Mouse (Mus musculus) hindbrain, embryonic 12.5 days (tissue): ENCODE measurements around the gene Cnfn. TPM values are rescaled to one million over a fixed set of nuclear protein-coding genes. Genes with fewer than 3 reads are reported as not detected.
"Not testable (repeated sequence)": the region's sequence is repeated elsewhere in the genome, so short reads cannot be mapped to it uniquely, and the experiment has no call there.

Experiments
- ATAC-seq: fragments of 200-750 bp; cut with Nextera tagmentation; 2 replicates; pipeline ENCODE4 v1.8.0; 2017; ENCODE audit warnings: moderate TSS enrichment; ENCODE audit not compliant: low FRiP score
- H3K27ac ChIP-seq: fragments of 300-500 bp; sonication (generic); 2 replicates; pipeline ENCODE4 v1.5.1; 2016; ENCODE audit warnings: mild to moderate bottlenecking
- H3K27me3 ChIP-seq: fragments of 300-500 bp; sonication (generic); 2 replicates; pipeline ENCODE4 v1.6.1; 2016; ENCODE audit warnings: mild to moderate bottlenecking
- H3K36me3 ChIP-seq: fragments of 300-500 bp; sonication (generic); 2 replicates; pipeline ENCODE4 v1.6.1; 2016; ENCODE audit warnings: mild to moderate bottlenecking
- H3K4me1 ChIP-seq: fragments of 300-500 bp; sonication (generic); 2 replicates; pipeline ENCODE4 v1.6.1; 2016
- H3K4me2 ChIP-seq: fragments of 300-500 bp; sonication (generic); replicated peaks from 2 replicates; pipeline ENCODE4 v1.6.1; 2016; ENCODE audit warnings: mild to moderate bottlenecking
- H3K4me3 ChIP-seq: fragments of 300-500 bp; sonication (generic); 2 replicates; pipeline ENCODE4 v1.5.1; 2016; ENCODE audit warnings: mild to moderate bottlenecking
- H3K9ac ChIP-seq: fragments of 300-500 bp; sonication (generic); 2 replicates; pipeline ENCODE4 v1.6.1; 2016; ENCODE audit warnings: mild to moderate bottlenecking, moderate library complexity
- H3K9me3 ChIP-seq: fragments of 300-500 bp; sonication (generic); replicated peaks from 2 replicates; pipeline ENCODE4 v1.6.1; 2016; ENCODE audit warnings: mild to moderate bottlenecking
- WGBS: fragments of 180-500 bp; shearing (Covaris S2); methylation state at CpG from one replicate; pipeline ENCODE4 v1.1.7; 2016; 5-methylcytosine and 5-hydroxymethylcytosine counted together
- polyA plus RNA-seq: library from polyadenylated mRNA; unstranded; fragments of >200 nt; fragmentation: Nextera tagmentation; extraction: Ambion mirVana; gene quantifications from 2 replicates; pipeline ENCODE4 v1.2.1, GENCODE M21; 2016

Cnfn gene
- not detected in 2 replicates for polyA plus RNA-seq

DNA sequence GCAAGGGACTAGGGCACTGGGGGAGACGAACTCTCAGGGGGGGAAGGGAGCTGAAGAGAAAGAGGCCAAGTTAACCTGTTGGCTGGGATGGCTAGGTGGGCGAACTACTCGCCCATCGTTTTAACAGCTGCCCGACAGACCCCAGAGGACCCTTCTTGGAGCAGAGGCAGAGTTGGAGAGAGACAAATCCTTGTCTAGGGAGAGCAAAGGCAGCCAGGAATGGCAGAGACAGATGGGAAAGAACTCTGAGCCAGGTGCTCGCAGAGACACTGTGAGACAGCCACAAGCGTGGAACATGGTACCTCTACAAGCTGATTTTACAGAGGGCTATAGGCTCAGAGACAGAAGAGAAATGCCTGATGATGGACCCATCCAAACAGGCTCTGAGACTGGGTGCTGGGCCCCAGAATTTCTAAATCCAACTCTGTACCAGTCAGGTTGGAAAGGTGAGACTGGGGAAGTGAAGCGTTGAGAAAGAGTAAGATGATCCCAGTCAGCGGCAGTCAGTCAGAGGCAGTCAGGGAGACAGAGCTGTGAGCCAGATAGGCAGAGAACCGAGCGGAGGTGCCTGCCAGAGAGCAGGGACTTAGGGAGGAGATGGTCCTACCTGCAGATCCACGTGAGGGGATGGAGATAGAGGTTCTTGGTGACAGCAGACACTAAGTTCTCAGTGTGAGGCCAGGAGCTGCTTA lies at the start of gene Cnfn:
Cnfn (minus strand) TSS at position 667 of the 692 bp plus-strand sequence.
- peaks cover 30% of the 10 kb centered on the region for H3K4me1 ChIP-seq
- WGBS: 46% methylated on average over 12 of the region's 12 CpGs
- H3K4me3 ChIP-seq: no peak within 1 kb of the TSS
- H3K9ac ChIP-seq: no peak within 1 kb of the TSS
- ATAC-seq: no peak
- no peaks in the 10 kb centered on the region for H3K9me3 ChIP-seq
- H3K36me3 ChIP-seq: peaks cover 3% of the 10 kb centered on the region; the same call in 1 of the 2 replicates
- peaks cover 43% of the 10 kb centered on the region for H3K27me3 ChIP-seq
- no peak within 1 kb of the TSS for H3K27ac ChIP-seq
- no peak within 1 kb of the TSS for H3K4me2 ChIP-seq

DNA sequence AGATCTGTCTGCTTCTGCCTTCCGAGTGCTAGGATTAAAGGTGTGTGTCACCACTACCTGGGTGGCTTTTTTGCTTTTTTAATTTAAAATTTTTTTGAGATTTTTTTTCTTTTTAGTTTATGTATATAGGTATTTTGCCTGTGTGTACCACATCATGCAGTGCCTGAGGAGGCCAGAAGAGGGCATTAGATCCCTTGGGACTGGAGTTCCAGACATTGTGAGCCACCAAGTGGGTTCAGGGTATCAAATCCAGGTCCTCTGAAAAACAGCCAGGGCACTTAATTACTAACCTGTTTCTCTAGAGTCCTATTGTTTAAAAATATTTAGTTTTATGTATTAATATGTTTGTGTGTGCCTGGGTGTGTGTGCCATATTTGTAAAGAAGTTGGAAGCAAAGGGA lies 48.1 kb upstream of the Cnfn start:
- no peak for ATAC-seq
- peaks cover 2% of the 10 kb centered on the region; the same call in 1 of the 2 replicates for H3K4me1 ChIP-seq
- H3K9me3 ChIP-seq: no peaks in the 10 kb centered on the region
- no peaks in the 10 kb centered on the region for H3K36me3 ChIP-seq
- H3K4me2 ChIP-seq: no peak overlapping the region
- H3K9ac ChIP-seq: no peak overlapping the region
- no peak overlapping the region for H3K27ac ChIP-seq
- 66% methylated on average over 1 of the region's 1 CpGs for WGBS
- H3K4me3 ChIP-seq: no peak overlapping the region
- peaks cover 7% of the 10 kb centered on the region; the same call in 1 of the 2 replicates for H3K27me3 ChIP-seq

DNA sequence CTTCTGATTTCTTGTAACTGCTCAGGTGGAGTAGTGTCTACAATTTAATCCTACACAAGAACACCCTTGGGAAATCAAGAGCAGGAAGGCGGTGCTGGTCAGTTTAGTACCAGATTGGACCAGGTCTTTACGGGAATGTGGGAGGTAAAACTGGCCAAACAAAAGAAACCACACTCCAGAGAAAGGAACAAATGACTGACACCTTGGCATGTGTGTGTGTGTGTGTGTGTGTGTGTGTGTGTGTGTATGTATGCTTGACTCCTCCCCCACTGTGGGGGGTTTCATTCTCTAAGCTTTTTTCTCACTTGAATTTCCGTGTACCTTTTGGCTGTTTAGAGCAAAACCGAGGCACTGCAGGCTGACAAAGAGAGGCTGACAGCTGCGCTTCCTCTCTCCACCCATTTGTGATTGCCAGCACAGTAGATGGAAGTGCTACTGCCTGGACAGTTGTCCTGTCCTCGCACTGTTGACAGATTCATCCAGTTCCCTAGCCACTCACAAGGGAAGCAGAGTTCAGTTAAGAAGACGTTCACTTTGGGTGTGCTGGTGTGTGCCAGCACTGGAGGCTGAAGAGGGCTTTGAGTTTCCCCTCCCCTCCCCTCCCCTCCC lies 43.4 kb upstream of the Cnfn start, which contains the start of gene Cxcl17:
Cxcl17 (minus strand) TSS at position 54 of the 609 bp plus-strand sequence.
- ATAC-seq: no peak
- Histone ChIP-seq H3K36me3 (no peaks in the 10 kb centered on the region), H3K27ac (no peak within 1 kb of the TSS), H3K4me2 (no peak within 1 kb of the TSS), H3K9me3 (no peaks in the 10 kb centered on the region), H3K4me1 (0 out of 2 replicates have a peak, but pooled peaks cover 2% of the 10 kb centered on the region), H3K4me3 (no peak within 1 kb of the TSS), H3K9ac (no peak within 1 kb of the TSS), H3K27me3 (no peaks in the 10 kb centered on the region)
- 36% methylated on average over 7 of the region's 7 CpGs for WGBS

DNA sequence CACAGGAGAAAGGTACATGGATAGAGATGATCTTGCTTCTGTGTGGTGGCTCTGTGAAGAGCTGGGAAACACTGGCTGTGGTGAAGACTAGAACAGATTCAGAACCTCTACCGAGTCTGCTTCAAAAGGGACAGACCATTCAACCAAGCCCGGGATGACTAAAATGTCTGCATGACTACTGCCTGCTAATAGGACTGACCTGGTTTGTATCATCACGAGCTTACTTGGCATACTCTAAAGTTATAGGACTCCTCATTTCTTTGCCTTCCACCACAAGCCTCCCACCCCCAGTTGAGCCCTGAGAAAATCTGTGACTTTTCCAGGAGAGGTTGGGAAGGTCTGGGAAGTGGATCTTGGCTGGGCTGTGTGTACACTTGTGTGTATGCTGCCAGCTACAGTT lies 42.3 kb upstream of the Cnfn start:
- Histone ChIP-seq H3K4me1 (0 out of 2 replicates have a peak, but pooled peaks cover 2% of the 10 kb centered on the region), H3K4me3 (no peak overlapping the region), H3K36me3 (no peaks in the 10 kb centered on the region), H3K27ac (no peak overlapping the region), H3K9me3 (no peaks in the 10 kb centered on the region), H3K4me2 (no peak overlapping the region), H3K9ac (no peak overlapping the region), H3K27me3 (no peaks in the 10 kb centered on the region)
- ATAC-seq: no peak
- 82% methylated on average over 3 of the region's 3 CpGs for WGBS

DNA sequence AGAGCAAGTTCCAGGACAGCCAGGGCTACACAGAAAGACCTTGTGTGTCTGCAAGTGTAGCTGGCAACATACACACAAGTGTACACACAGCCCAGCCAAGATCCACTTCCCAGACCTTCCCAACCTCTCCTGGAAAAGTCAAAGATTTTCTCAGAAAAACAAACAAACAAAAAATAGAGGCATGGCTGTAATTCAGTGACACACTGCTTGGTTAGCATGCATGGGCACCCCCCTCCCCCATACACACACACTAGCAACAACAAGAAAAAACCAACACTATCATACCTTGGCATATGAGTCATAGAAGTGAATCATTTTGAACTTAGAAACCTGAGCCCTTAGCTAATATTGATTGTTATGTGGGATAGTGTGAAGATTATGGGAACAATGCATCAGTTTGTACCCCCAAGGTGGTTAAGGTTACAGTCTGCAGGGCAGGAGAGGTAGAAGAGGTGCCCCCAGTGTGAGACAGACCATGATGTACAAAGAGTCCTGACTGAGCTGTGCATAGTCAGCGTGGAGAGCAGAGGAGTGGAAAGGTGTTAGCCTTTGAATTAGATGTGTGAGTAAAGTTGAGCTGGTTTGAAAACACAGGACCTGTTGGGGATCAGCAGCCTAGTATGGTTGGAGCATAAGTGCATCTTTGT lies 41.6 kb upstream of the Cnfn start:
- H3K9ac ChIP-seq: no peak overlapping the region
- H3K4me3 ChIP-seq: no peak overlapping the region
- no peak overlapping the region for H3K4me2 ChIP-seq
- no peaks in the 10 kb centered on the region for H3K9me3 ChIP-seq
- H3K27me3 ChIP-seq: no peaks in the 10 kb centered on the region
- 0 out of 2 replicates have a peak, but pooled peaks cover 2% of the 10 kb centered on the region for H3K4me1 ChIP-seq
- no peaks in the 10 kb centered on the region for H3K36me3 ChIP-seq
- H3K27ac ChIP-seq: no peak overlapping the region
- 90% methylated on average over 1 of the region's 1 CpGs for WGBS
- no peak for ATAC-seq

DNA sequence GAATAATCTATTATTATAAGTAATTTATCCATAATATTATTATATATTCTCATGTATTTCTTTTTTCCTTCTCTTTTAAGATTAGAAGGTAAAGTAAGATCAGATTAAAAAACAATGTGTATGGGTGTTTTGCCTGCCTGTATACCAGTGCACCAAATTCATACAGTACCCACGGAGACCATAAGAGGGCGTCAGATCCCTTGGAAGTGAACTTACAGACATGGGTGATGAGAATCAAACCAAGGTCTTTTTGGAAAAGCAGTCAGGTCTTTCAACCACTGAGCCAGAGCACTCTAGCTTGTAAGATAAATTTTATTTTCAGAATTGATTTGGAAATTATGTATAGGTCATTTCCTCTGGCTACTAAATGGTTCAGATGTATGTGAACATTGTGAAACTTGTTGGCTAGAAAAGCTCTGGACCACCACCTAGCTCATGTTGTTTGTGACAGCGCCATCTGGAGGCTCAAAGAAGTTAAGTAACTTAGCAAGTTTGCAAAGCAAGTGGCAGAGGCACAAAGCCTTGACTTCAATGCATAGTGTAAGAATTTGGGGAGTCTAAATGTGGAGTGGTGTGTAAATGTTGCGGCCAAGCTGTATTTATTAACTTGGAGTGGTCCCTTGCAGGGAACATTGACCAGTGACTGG lies 39.7 kb upstream of the Cnfn start:
- no peak overlapping the region for H3K27ac ChIP-seq
- WGBS: 55% methylated on average over 4 of the region's 4 CpGs
- no peaks in the 10 kb centered on the region for H3K36me3 ChIP-seq

DNA sequence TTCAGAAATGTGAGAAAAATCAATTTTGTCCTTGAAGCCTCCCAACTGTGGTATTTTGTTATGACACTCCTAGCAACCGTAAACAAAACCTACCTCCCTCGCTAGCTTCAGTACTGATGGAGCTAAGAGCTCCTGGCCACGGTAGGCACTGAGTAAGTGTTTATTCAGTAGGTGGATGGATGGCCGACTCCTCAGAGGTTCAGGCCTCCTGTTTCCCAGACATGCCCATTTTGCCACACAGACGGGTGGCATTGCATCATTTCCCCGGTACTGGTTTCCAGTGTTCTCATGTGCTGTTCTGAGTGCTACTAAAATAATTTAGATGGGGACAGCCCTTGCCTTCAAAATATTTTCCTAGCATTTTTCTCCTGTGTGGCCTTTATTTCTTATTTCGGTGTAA lies 36.9 kb upstream of the Cnfn start:
- Histone ChIP-seq H3K36me3 (no peaks in the 10 kb centered on the region), H3K4me3 (no peak overlapping the region), H3K9ac (no peak overlapping the region), H3K9me3 (no peaks in the 10 kb centered on the region), H3K4me2 (no peak overlapping the region), H3K27ac (no peak overlapping the region), H3K4me1 (0 out of 2 replicates have a peak, but pooled peaks cover 4% of the 10 kb centered on the region), H3K27me3 (no peaks in the 10 kb centered on the region)
- no peak for ATAC-seq
- 88% methylated on average over 7 of the region's 7 CpGs for WGBS

More for the DNA sequence above, 39.7 kb upstream of the Cnfn start:
- H3K4me3 ChIP-seq: no peak overlapping the region
- no peaks in the 10 kb centered on the region for H3K27me3 ChIP-seq
- H3K4me1 ChIP-seq: 0 out of 2 replicates have a peak, but pooled peaks cover 2% of the 10 kb centered on the region
- no peaks in the 10 kb centered on the region for H3K9me3 ChIP-seq
- no peak for ATAC-seq
- no peak overlapping the region for H3K9ac ChIP-seq
- H3K4me2 ChIP-seq: no peak overlapping the region

DNA sequence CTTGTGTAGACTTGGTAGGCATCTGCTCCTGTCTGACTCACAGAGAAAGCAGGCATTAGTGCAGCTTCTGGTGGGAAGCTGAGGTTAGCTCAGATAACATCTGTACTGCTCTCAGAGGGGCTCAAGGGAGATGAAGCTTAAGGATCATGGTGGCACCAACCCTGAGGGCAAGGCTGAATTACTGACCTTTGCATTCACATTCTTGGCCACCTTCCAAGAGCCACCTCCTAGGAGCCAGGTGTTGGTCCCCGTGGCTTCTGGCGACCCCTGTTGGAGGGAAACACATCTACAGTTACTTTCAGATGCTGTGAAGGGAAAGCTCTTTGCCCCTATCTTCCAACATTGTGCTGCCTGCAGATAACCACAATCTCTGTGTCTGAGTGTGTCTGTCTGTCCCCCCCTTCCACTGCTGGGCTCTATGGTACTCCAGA lies 33.2 kb upstream of the Cnfn start:
- no peaks in the 10 kb centered on the region for H3K36me3 ChIP-seq
- 2% methylated on average over 2 of the region's 2 CpGs for WGBS
- no peak overlapping the region for H3K4me2 ChIP-seq
- no peak overlapping the region for H3K9ac ChIP-seq
- no peak for ATAC-seq
- H3K27me3 ChIP-seq: no peaks in the 10 kb centered on the region
- H3K9me3 ChIP-seq: no peaks in the 10 kb centered on the region
- no peak overlapping the region for H3K4me3 ChIP-seq
- no peak overlapping the region for H3K27ac ChIP-seq
- 0 out of 2 replicates have a peak, but pooled peaks cover 4% of the 10 kb centered on the region for H3K4me1 ChIP-seq

DNA sequence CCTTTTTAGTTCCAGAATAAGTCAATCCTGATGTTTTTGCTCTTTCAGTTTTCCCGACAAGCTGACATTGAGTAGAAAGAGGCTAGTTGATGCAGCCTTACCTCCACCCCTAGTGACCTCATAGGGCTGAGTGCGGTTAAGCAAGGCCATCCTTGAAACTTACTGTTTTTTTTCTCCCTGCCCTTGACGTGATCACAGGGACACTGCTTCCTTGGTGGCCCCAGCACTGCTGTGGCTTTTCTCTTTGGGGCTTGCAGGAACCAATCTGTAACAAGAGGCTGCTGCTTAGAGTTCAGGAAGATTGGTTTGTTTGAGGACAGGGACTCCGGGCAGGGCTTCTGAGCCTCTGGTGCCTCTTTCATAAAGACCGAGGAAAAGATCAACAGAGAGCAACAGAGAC lies 32.5 kb upstream of the Cnfn start:
- H3K36me3 ChIP-seq: no peaks in the 10 kb centered on the region
- H3K4me3 ChIP-seq: no peak overlapping the region
- no peak overlapping the region for H3K27ac ChIP-seq
- no peaks in the 10 kb centered on the region for H3K9me3 ChIP-seq
- no peak for ATAC-seq
- no peak overlapping the region for H3K9ac ChIP-seq
- WGBS: 23% methylated on average over 5 of the region's 5 CpGs
- no peak overlapping the region for H3K4me2 ChIP-seq
- H3K27me3 ChIP-seq: no peaks in the 10 kb centered on the region
- 0 out of 2 replicates have a peak, but pooled peaks cover 4% of the 10 kb centered on the region for H3K4me1 ChIP-seq

DNA sequence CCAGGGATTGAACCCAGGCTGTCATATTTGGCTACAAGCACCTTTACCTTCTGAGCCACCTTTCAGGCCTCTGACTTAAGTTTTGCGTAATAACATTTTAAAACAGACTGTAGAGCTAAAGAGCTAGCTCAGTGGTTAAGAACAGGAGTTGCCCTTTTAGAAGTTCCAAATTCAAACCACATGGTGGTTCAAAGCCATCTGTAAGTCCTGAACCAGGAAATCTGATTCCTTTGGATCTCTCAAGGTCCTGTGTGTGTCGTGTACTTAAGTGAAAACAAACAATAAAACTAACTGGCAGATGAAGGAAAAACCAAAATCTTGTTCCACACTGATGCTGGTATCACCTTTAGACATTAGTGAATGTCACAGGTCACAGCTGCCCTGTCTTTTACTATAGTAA lies 32.0 kb upstream of the Cnfn start:
- Histone ChIP-seq H3K4me3 (no peak overlapping the region), H3K27ac (no peak overlapping the region), H3K36me3 (no peaks in the 10 kb centered on the region), H3K9me3 (no peaks in the 10 kb centered on the region), H3K4me1 (0 out of 2 replicates have a peak, but pooled peaks cover 4% of the 10 kb centered on the region), H3K4me2 (no peak overlapping the region), H3K9ac (no peak overlapping the region), H3K27me3 (no peaks in the 10 kb centered on the region)
- WGBS: 54% methylated on average over 2 of the region's 2 CpGs
- ATAC-seq: no peak

DNA sequence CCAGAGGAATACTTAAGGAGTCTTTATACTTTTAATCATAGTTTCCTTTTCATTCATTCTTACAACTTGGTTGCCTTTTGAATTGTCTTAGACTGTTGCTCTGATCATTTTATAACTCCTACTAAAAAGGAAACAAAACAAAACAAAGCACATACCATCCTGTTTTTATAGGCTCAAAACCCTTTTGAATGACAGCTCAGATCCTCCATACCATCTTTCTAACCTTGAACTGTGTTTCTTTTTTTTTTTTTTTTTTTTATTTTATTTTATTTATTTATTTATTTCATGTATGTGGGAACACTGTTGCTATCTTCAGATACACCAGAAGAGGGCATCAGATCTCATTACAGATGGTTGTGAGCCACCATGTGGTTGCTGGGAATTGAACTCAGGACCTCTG lies 29.5 kb upstream of the Cnfn start:
- H3K27me3 ChIP-seq, H3K9me3 ChIP-seq, H3K4me2 ChIP-seq, H3K27ac ChIP-seq, H3K4me3 ChIP-seq, H3K9ac ChIP-seq, ATAC-seq, H3K36me3 ChIP-seq: not testable (repeated sequence)
- H3K4me1 ChIP-seq: peaks cover 13% of the 10 kb centered on the region

DNA sequence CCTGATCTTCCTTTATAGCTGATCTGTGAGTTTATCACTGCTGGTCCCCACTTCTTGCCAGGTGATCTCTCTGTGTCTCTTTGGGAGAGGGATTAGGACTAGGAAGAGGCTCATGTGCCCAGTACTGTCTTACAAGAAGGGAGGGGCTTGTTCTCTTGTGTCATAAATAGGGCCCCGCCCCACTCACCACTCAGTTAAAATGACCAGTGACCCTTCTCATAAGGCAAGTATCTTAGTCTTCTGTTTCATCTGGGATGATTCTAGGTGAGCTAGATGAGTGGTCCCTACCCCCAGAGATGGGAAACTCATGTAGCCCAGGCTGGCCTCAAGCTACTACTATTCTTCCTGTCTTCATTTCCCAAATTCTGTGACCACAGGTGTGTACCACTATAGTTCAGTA lies 29.1 kb upstream of the Cnfn start, which contains the start of gene Lipe:
Lipe (minus strand) TSS at position 101 of the 400 bp plus-strand sequence.
- Histone ChIP-seq H3K9ac (no peak within 1 kb of the TSS), H3K27me3 (no peaks in the 10 kb centered on the region), H3K4me1 (peaks cover 16% of the 10 kb centered on the region), H3K9me3 (no peaks in the 10 kb centered on the region), H3K36me3 (no peaks in the 10 kb centered on the region), H3K4me2 (no peak within 1 kb of the TSS), H3K4me3 (no peak within 1 kb of the TSS), H3K27ac (no peak within 1 kb of the TSS)
- no peak for ATAC-seq
- 88% methylated on average over 1 of the region's 1 CpGs for WGBS
